Mouse (Mus musculus) neural tube, embryonic 12.5 days (tissue): ENCODE data around the gene 1700001C02Rik. TPM values are rescaled to one million over a fixed set of nuclear protein-coding genes. Genes with fewer than 3 reads are reported as not detected.

Experiments
- ATAC-seq: fragments of 200-750 bp; cut with Nextera tagmentation; 2 replicates; pipeline ENCODE4 v1.8.0; 2017; ENCODE audit warnings: low read depth, mild to moderate bottlenecking, moderate TSS enrichment, moderate library complexity; ENCODE audit not compliant: low FRiP score
- H3K27ac ChIP-seq: fragments of 300-500 bp; sonication (generic); 2 replicates; pipeline ENCODE4 v1.5.1; 2016
- H3K27me3 ChIP-seq: fragments of 300-500 bp; sonication (generic); replicated peaks from 2 replicates; pipeline ENCODE4 v1.6.1; 2016; ENCODE audit warnings: mild to moderate bottlenecking
- H3K36me3 ChIP-seq: fragments of 300-500 bp; sonication (generic); 2 replicates; pipeline ENCODE4 v1.6.1; 2016; ENCODE audit warnings: mild to moderate bottlenecking
- H3K4me1 ChIP-seq: fragments of 300-500 bp; sonication (generic); 2 replicates; pipeline ENCODE4 v1.6.1; 2016
- H3K4me2 ChIP-seq: fragments of 300-500 bp; sonication (generic); replicated peaks from 2 replicates; pipeline ENCODE4 v1.6.1; 2016; ENCODE audit warnings: mild to moderate bottlenecking
- H3K4me3 ChIP-seq: fragments of 300-500 bp; sonication (generic); 2 replicates; pipeline ENCODE4 v1.5.1; 2016
- H3K9ac ChIP-seq: fragments of 300-500 bp; sonication (generic); 2 replicates; pipeline ENCODE4 v1.6.1; 2016; ENCODE audit warnings: mild to moderate bottlenecking
- H3K9me3 ChIP-seq: fragments of 300-500 bp; sonication (generic); 2 replicates; pipeline ENCODE4 v1.6.1; 2016; ENCODE audit warnings: mild to moderate bottlenecking
- WGBS: fragments of 180-500 bp; shearing (Covaris S2); methylation state at CpG from one replicate; pipeline ENCODE4 v1.1.7; 2016; 5-methylcytosine and 5-hydroxymethylcytosine counted together
- polyA plus RNA-seq: library from polyadenylated mRNA; unstranded; fragments of >200 nt; fragmentation: Nextera tagmentation; extraction: Ambion mirVana; gene quantifications from 2 replicates; pipeline ENCODE4 v1.2.1, GENCODE M21; 2016

The 1700001C02Rik gene
- polyA plus RNA-seq, 1 experiment from 2014 or later, result not detected

GRCm38 (mm10) chr5:30496821-30497220, 31.0 kb downstream of the 1700001C02Rik start:
- Histone ChIP-seq H3K9ac (no peak overlapping the region), H3K4me2 (no peak overlapping the region), H3K36me3 (no peaks in the 10 kb centered on the region), H3K27ac (no peak overlapping the region), H3K4me3 (no peak overlapping the region), H3K27me3 (no peaks in the 10 kb centered on the region), H3K4me1 (peaks cover 4% of the 10 kb centered on the region; the same call in 1 of the 2 replicates), H3K9me3 (no peaks in the 10 kb centered on the region)
- ATAC-seq, result no peak
- WGBS, result 86% methylated on average over 8 of the region's 8 CpGs

GRCm38 (mm10) chr5:30497299-30497698, 31.5 kb downstream of the 1700001C02Rik start:
- ATAC-seq, result no peak
- Histone ChIP-seq H3K4me3 (no peak overlapping the region), H3K27me3 (no peaks in the 10 kb centered on the region), H3K27ac (no peak overlapping the region), H3K4me2 (no peak overlapping the region), H3K36me3 (no peaks in the 10 kb centered on the region), H3K4me1 (peaks cover 4% of the 10 kb centered on the region; the same call in 1 of the 2 replicates), H3K9ac (no peak overlapping the region), H3K9me3 (no peaks in the 10 kb centered on the region)
- 74% methylated on average over 7 of the region's 7 CpGs for WGBS

- no peaks in the 10 kb centered on the region for H3K9me3 ChIP-seq
- no peak overlapping the region for H3K9ac ChIP-seq
- no peak overlapping the region for H3K27ac ChIP-seq
- no peaks in the 10 kb centered on the region for H3K4me1 ChIP-seq
- H3K4me2 ChIP-seq, result no peak overlapping the region
- H3K27me3 ChIP-seq, result no peaks in the 10 kb centered on the region
- no peaks in the 10 kb centered on the region for H3K36me3 ChIP-seq
- 72% methylated on average over 8 of the region's 8 CpGs for WGBS
- H3K4me3 ChIP-seq, result no peak overlapping the region
- ATAC-seq, result no peak
Observed at GRCm38 (mm10) chr5:30513111-30513510, 47.3 kb downstream of the 1700001C02Rik start.

- Histone ChIP-seq H3K27ac (no peak overlapping the region), H3K36me3 (no peaks in the 10 kb centered on the region), H3K9me3 (no peaks in the 10 kb centered on the region), H3K4me1 (no peaks in the 10 kb centered on the region), H3K4me2 (no peak overlapping the region), H3K9ac (no peak overlapping the region), H3K27me3 (no peaks in the 10 kb centered on the region), H3K4me3 (no peak overlapping the region)
- 60% methylated on average over 7 of the region's 7 CpGs for WGBS
- no peak for ATAC-seq
Observed at GRCm38 (mm10) chr5:30516376-30516775, 50.5 kb downstream of the 1700001C02Rik start.

- 68% methylated on average over 5 of the region's 5 CpGs for WGBS
- no peaks in the 10 kb centered on the region for H3K36me3 ChIP-seq
Observed at GRCm38 (mm10) chr5:30518108-30518507, 52.3 kb downstream of the 1700001C02Rik start.

GRCm38 (mm10) chr5:30518547-30518946, 52.7 kb downstream of the 1700001C02Rik start:
- no peak for ATAC-seq
- WGBS, result 81% methylated on average over 6 of the region's 6 CpGs

More at GRCm38 (mm10) chr5:30518108-30518507, 52.3 kb downstream of the 1700001C02Rik start:
- Histone ChIP-seq H3K4me2 (no peak overlapping the region), H3K4me3 (no peak overlapping the region), H3K9ac (no peak overlapping the region), H3K27me3 (no peaks in the 10 kb centered on the region), H3K27ac (no peak overlapping the region), H3K4me1 (no peaks in the 10 kb centered on the region), H3K9me3 (no peaks in the 10 kb centered on the region)
- no peak for ATAC-seq

GRCm38 (mm10) chr5:30519494-30519893, 53.6 kb downstream of the 1700001C02Rik start:
- ATAC-seq, result no peak
- Histone ChIP-seq H3K27me3 (no peaks in the 10 kb centered on the region), H3K4me3 (no peak overlapping the region), H3K27ac (no peak overlapping the region), H3K9ac (no peak overlapping the region), H3K4me1 (no peaks in the 10 kb centered on the region), H3K9me3 (no peaks in the 10 kb centered on the region), H3K36me3 (no peaks in the 10 kb centered on the region), H3K4me2 (no peak overlapping the region)
- WGBS, result 44% methylated on average over 7 of the region's 7 CpGs

More at GRCm38 (mm10) chr5:30518547-30518946, 52.7 kb downstream of the 1700001C02Rik start:
- H3K9ac ChIP-seq, result no peak overlapping the region
- H3K27me3 ChIP-seq, result no peaks in the 10 kb centered on the region
- H3K9me3 ChIP-seq, result no peaks in the 10 kb centered on the region
- H3K27ac ChIP-seq, result no peak overlapping the region
- no peak overlapping the region for H3K4me3 ChIP-seq
- no peaks in the 10 kb centered on the region for H3K36me3 ChIP-seq
- no peak overlapping the region for H3K4me2 ChIP-seq
- no peaks in the 10 kb centered on the region for H3K4me1 ChIP-seq

- Histone ChIP-seq H3K9me3 (no peaks in the 10 kb centered on the region), H3K4me3 (no peak overlapping the region), H3K9ac (no peak overlapping the region), H3K27me3 (no peaks in the 10 kb centered on the region), H3K4me2 (no peak overlapping the region), H3K27ac (no peak overlapping the region), H3K4me1 (no peaks in the 10 kb centered on the region), H3K36me3 (no peaks in the 10 kb centered on the region)
- ATAC-seq, result no peak
- 85% methylated on average over 10 of the region's 10 CpGs for WGBS
Observed at GRCm38 (mm10) chr5:30520214-30520732, 54.4 kb downstream of the 1700001C02Rik start.

- no peak overlapping the region for H3K4me3 ChIP-seq
- H3K27me3 ChIP-seq, result no peaks in the 10 kb centered on the region
- no peak for ATAC-seq
- H3K4me2 ChIP-seq, result no peak overlapping the region
- H3K9me3 ChIP-seq, result no peaks in the 10 kb centered on the region
- no peak overlapping the region for H3K27ac ChIP-seq
- no peaks in the 10 kb centered on the region for H3K36me3 ChIP-seq
- 79% methylated on average over 8 of the region's 8 CpGs for WGBS
- H3K4me1 ChIP-seq, result peaks cover 8% of the 10 kb centered on the region
- no peak overlapping the region for H3K9ac ChIP-seq
Observed at GRCm38 (mm10) chr5:30522406-30522805, 56.6 kb downstream of the 1700001C02Rik start.

GRCm38 (mm10) chr5:30523131-30523530, 57.3 kb downstream of the 1700001C02Rik start:
- H3K9me3 ChIP-seq, result no peaks in the 10 kb centered on the region
- 88% methylated on average over 3 of the region's 3 CpGs for WGBS

GRCm38 (mm10) chr5:30524213-30524612, 58.4 kb downstream of the 1700001C02Rik start:
- WGBS, result 42% methylated on average over 3 of the region's 3 CpGs
- Histone ChIP-seq H3K27ac (no peak overlapping the region), H3K4me3 (no peak overlapping the region), H3K4me1 (peaks cover 8% of the 10 kb centered on the region), H3K9ac (no peak overlapping the region), H3K4me2 (no peak overlapping the region), H3K9me3 (no peaks in the 10 kb centered on the region), H3K27me3 (no peaks in the 10 kb centered on the region), H3K36me3 (no peaks in the 10 kb centered on the region)
- no peak for ATAC-seq

More at GRCm38 (mm10) chr5:30523131-30523530, 57.3 kb downstream of the 1700001C02Rik start:
- H3K4me2 ChIP-seq, result no peak overlapping the region
- no peak overlapping the region for H3K4me3 ChIP-seq
- no peak overlapping the region for H3K27ac ChIP-seq
- ATAC-seq, result no peak
- H3K9ac ChIP-seq, result no peak overlapping the region
- no peaks in the 10 kb centered on the region for H3K27me3 ChIP-seq
- no peaks in the 10 kb centered on the region for H3K36me3 ChIP-seq
- H3K4me1 ChIP-seq, result peaks cover 8% of the 10 kb centered on the region

GRCm38 (mm10) chr5:30525920-30526836, 60.3 kb downstream of the 1700001C02Rik start:
- H3K4me1 ChIP-seq, result peaks cover 8% of the 10 kb centered on the region
- H3K9me3 ChIP-seq, result no peaks in the 10 kb centered on the region
- H3K36me3 ChIP-seq, result no peaks in the 10 kb centered on the region
- no peak overlapping the region for H3K9ac ChIP-seq
- no peaks in the 10 kb centered on the region for H3K27me3 ChIP-seq
- H3K4me3 ChIP-seq, result no peak overlapping the region
- 23% methylated on average over 12 of the region's 12 CpGs for WGBS
- H3K27ac ChIP-seq, result no peak overlapping the region
- no peak overlapping the region for H3K4me2 ChIP-seq
- ATAC-seq, result no peak
